Mouse (Mus musculus) midbrain, embryonic 10.5 days (tissue): ENCODE data around the gene Nrip2. TPM values are rescaled to one million over a fixed set of nuclear protein-coding genes. Genes with fewer than 3 reads are reported as not detected.
A peak's percentile ranks its signal among the peaks of the same experiment; 100 is the strongest.

Experiments used
- DNase-seq: peaks from one replicate; pipeline ENCODE4 v3.0.0-alpha.2; 2017; ENCODE audit warnings: low spot score
- H3K27ac ChIP-seq: fragments of 300-500 bp; sonication (generic); replicated peaks from 2 replicates; pipeline ENCODE4 v1.5.1; 2016; ENCODE audit warnings: mild to moderate bottlenecking
- H3K27me3 ChIP-seq: fragments of 300-500 bp; sonication (generic); 2 replicates; pipeline ENCODE4 v1.6.1; 2016; ENCODE audit warnings: low read depth, mild to moderate bottlenecking; ENCODE audit not compliant: poor library complexity, severe bottlenecking
- H3K36me3 ChIP-seq: fragments of 300-500 bp; sonication (generic); 2 replicates; pipeline ENCODE4 v1.6.1; 2016; ENCODE audit warnings: mild to moderate bottlenecking, moderate library complexity
- H3K4me1 ChIP-seq: fragments of 300-500 bp; sonication (generic); 2 replicates; pipeline ENCODE4 v1.6.1; 2016
- H3K4me3 ChIP-seq: fragments of 300-500 bp; sonication (generic); 2 replicates; pipeline ENCODE4 v1.5.1; 2016; ENCODE audit warnings: mild to moderate bottlenecking, moderate library complexity
- H3K9me3 ChIP-seq: fragments of 300-500 bp; sonication (generic); replicated peaks from 2 replicates; pipeline ENCODE4 v1.6.1; 2016; ENCODE audit warnings: mild to moderate bottlenecking
- WGBS: fragments of 180-500 bp; shearing (Covaris S2); methylation state at CpG from one replicate; pipeline ENCODE4 v1.1.7; 2016; 5-methylcytosine and 5-hydroxymethylcytosine counted together
- polyA plus RNA-seq: library from polyadenylated mRNA; unstranded; fragments of >200 nt; fragmentation: Nextera tagmentation; extraction: Ambion mirVana; gene quantifications from 2 replicates; pipeline ENCODE4 v1.2.1, GENCODE M21; 2016

The Nrip2 gene
- 2.5 and 3.5 TPM in 2 replicates for polyA plus RNA-seq

- WGBS, result 81% methylated on average over 3 of the region's 3 CpGs
- Histone ChIP-seq H3K4me1 (peaks cover 15% of the 10 kb centered on the region), H3K27me3 (no peaks in the 10 kb centered on the region), H3K36me3 (no peaks in the 10 kb centered on the region), H3K9me3 (no peaks in the 10 kb centered on the region), H3K27ac (peak within 1 kb of the TSS; percentile 24; the same call in 1 of the 2 replicates), H3K4me3 (peak within 1 kb of the TSS; percentile 27; the same call in 1 of the 2 replicates)
- DNase-seq, result no peak
Observed at GRCm38 (mm10) chr6:128398996-128399395, at the start of gene Nrip2. Gene Nrip2 (plus strand): TSS chr6:128399296.

- Histone ChIP-seq H3K27ac (peak overlapping the region; percentile 55; the same call in 1 of the 2 replicates), H3K4me1 (peaks cover 17% of the 10 kb centered on the region), H3K27me3 (no peaks in the 10 kb centered on the region), H3K9me3 (no peaks in the 10 kb centered on the region), H3K4me3 (no peak overlapping the region), H3K36me3 (peaks cover 36% of the 10 kb centered on the region)
- 64% methylated on average over 7 of the region's 7 CpGs for WGBS
- no peak for DNase-seq
Observed at GRCm38 (mm10) chr6:128349711-128350110, 49.4 kb upstream of the Nrip2 start.

- WGBS, result 61% methylated on average over 3 of the region's 3 CpGs
- H3K4me3 ChIP-seq, result peak overlapping the region; percentile 88
Observed at GRCm38 (mm10) chr6:128354140-128354539, 45.0 kb upstream of the Nrip2 start.

GRCm38 (mm10) chr6:128355201-128355681, 43.9 kb upstream of the Nrip2 start:
- H3K4me3 ChIP-seq, result peak overlapping the region; percentile 88
- peaks cover 35% of the 10 kb centered on the region for H3K4me1 ChIP-seq
- DNase-seq, result no peak
- peaks cover 45% of the 10 kb centered on the region for H3K36me3 ChIP-seq
- WGBS, result under 1% methylated on average over 28 of the region's 28 CpGs
- no peaks in the 10 kb centered on the region for H3K9me3 ChIP-seq
- H3K27me3 ChIP-seq, result no peaks in the 10 kb centered on the region
- peak overlapping the region; percentile 93 for H3K27ac ChIP-seq

More at GRCm38 (mm10) chr6:128354140-128354539, 45.0 kb upstream of the Nrip2 start:
- Histone ChIP-seq H3K4me1 (peaks cover 34% of the 10 kb centered on the region), H3K9me3 (no peaks in the 10 kb centered on the region), H3K27me3 (no peaks in the 10 kb centered on the region), H3K27ac (no peak overlapping the region), H3K36me3 (peaks cover 53% of the 10 kb centered on the region)
- DNase-seq, result no peak

GRCm38 (mm10) chr6:128355726-128356416, 43.2 kb upstream of the Nrip2 start, which contains the start of gene Tulp3:
Gene Tulp3 (minus strand): TSS chr6:128355851.
- WGBS, result under 1% methylated on average over 42 of the region's 42 CpGs
- Histone ChIP-seq H3K27ac (peak within 1 kb of the TSS; percentile 93), H3K4me3 (peak within 1 kb of the TSS; percentile 88), H3K9me3 (no peaks in the 10 kb centered on the region), H3K27me3 (no peaks in the 10 kb centered on the region), H3K4me1 (peaks cover 42% of the 10 kb centered on the region), H3K36me3 (peaks cover 39% of the 10 kb centered on the region)
- peak; percentile 99 for DNase-seq

- no peaks in the 10 kb centered on the region for H3K9me3 ChIP-seq
- H3K27me3 ChIP-seq, result no peaks in the 10 kb centered on the region
- peaks cover 27% of the 10 kb centered on the region for H3K36me3 ChIP-seq
- no peak overlapping the region for H3K27ac ChIP-seq
- WGBS, result 39% methylated on average over 2 of the region's 2 CpGs
- DNase-seq, result peak; percentile 72
- peaks cover 57% of the 10 kb centered on the region for H3K4me1 ChIP-seq
- no peak overlapping the region for H3K4me3 ChIP-seq
Observed at GRCm38 (mm10) chr6:128358999-128359398, 40.1 kb upstream of the Nrip2 start.

- Histone ChIP-seq H3K27me3 (no peaks in the 10 kb centered on the region), H3K4me1 (peaks cover 51% of the 10 kb centered on the region), H3K9me3 (no peaks in the 10 kb centered on the region), H3K4me3 (peak overlapping the region; percentile 97), H3K27ac (peak overlapping the region; percentile 99), H3K36me3 (peaks cover 47% of the 10 kb centered on the region)
- no peak for DNase-seq
- WGBS, result 17% methylated on average over 9 of the region's 9 CpGs
Observed at GRCm38 (mm10) chr6:128361901-128362300, 37.2 kb upstream of the Nrip2 start.

GRCm38 (mm10) chr6:128362381-128363006, 36.6 kb upstream of the Nrip2 start, which contains the start of the genes Rhno1 and Foxm1:
Gene Rhno1 (minus strand): TSS chr6:128362911.
Gene Foxm1 (plus strand): TSS chr6:128362967.
- H3K4me1 ChIP-seq, result peaks cover 51% of the 10 kb centered on the region
- peak within 1 kb of the TSS; percentile 99 for H3K27ac ChIP-seq
- H3K9me3 ChIP-seq, result no peaks in the 10 kb centered on the region
- H3K27me3 ChIP-seq, result no peaks in the 10 kb centered on the region
- WGBS, result under 1% methylated on average over 76 of the region's 76 CpGs
- peak; percentile 91 for DNase-seq
- peaks cover 47% of the 10 kb centered on the region for H3K36me3 ChIP-seq
- H3K4me3 ChIP-seq, result peak within 1 kb of the TSS; percentile 97

- no peaks in the 10 kb centered on the region for H3K9me3 ChIP-seq
- peak overlapping the region; percentile 97 for H3K4me3 ChIP-seq
- peaks cover 47% of the 10 kb centered on the region for H3K36me3 ChIP-seq
- no peaks in the 10 kb centered on the region for H3K27me3 ChIP-seq
- peak overlapping the region; percentile 99 for H3K27ac ChIP-seq
- H3K4me1 ChIP-seq, result peaks cover 51% of the 10 kb centered on the region
- 1% methylated on average over 46 of the region's 46 CpGs for WGBS
- peak; percentile 76 for DNase-seq
Observed at GRCm38 (mm10) chr6:128363007-128363825, 35.9 kb upstream of the Nrip2 start.

GRCm38 (mm10) chr6:128364721-128365120, 34.4 kb upstream of the Nrip2 start:
- Histone ChIP-seq H3K27me3 (no peaks in the 10 kb centered on the region), H3K36me3 (peaks cover 53% of the 10 kb centered on the region), H3K27ac (no peak overlapping the region; the same call in 1 of the 2 replicates), H3K4me3 (peak overlapping the region; percentile 97), H3K9me3 (no peaks in the 10 kb centered on the region), H3K4me1 (peaks cover 50% of the 10 kb centered on the region)
- no peak for DNase-seq
- 84% methylated on average over 6 of the region's 6 CpGs for WGBS

- H3K9me3 ChIP-seq, result no peaks in the 10 kb centered on the region
- H3K4me1 ChIP-seq, result peaks cover 32% of the 10 kb centered on the region
- WGBS, result 94% methylated on average over 5 of the region's 5 CpGs
- H3K4me3 ChIP-seq, result no peak overlapping the region
- DNase-seq, result no peak
- no peak overlapping the region for H3K27ac ChIP-seq
- no peaks in the 10 kb centered on the region for H3K27me3 ChIP-seq
- H3K36me3 ChIP-seq, result peaks cover 71% of the 10 kb centered on the region
Observed at GRCm38 (mm10) chr6:128366466-128366865, 32.6 kb upstream of the Nrip2 start.

- Histone ChIP-seq H3K27ac (no peak overlapping the region), H3K36me3 (peaks cover 100% of the 10 kb centered on the region), H3K4me3 (no peak overlapping the region), H3K4me1 (peaks cover 29% of the 10 kb centered on the region), H3K27me3 (no peaks in the 10 kb centered on the region), H3K9me3 (no peaks in the 10 kb centered on the region)
- no peak for DNase-seq
- WGBS, result 96% methylated on average over 5 of the region's 5 CpGs
Observed at GRCm38 (mm10) chr6:128370040-128370439, 29.1 kb upstream of the Nrip2 start.
